8 mouse cellular contexts compared by ENCODE assay signal in the genomic region with DNA sequence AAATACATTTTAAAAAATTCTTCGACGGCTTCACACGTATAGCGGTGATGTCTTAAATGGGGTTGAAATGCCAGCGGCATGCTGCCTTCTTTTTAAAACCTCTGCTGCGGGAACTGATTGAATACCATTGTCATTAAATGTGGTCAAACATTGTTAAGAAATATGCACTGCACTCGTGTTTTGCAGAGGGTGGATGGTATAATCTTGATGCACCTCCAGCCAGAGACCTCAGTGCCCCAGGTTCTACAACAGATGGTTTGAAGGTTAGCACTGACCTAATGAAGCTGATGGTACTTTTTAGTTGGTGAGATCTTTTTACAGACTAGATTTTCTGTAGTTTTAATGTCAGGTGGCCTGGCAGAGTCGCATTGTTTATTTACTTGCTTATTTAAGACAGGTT. TPM values are rescaled to one million over a fixed set of nuclear protein-coding genes. Genes with fewer than 3 reads are reported as not detected.
DNase-seq lines count a peak whose midpoint lies in the region; ATAC-seq and TF ChIP-seq lines count a peak whose summit lies in the region.

No protein-coding gene starts in this region.

- DNase-seq in liver, embryonic 13.5 days, result no peak
- no peak for DNase-seq in spleen, postnatal 4 days (ENCODE audit: low spot score in 2 of 2)
- no peak for DNase-seq in embryo, embryonic 11 days

- H3K4me1 ChIP-seq in erythroblast, embryonic 14.5 days (ENCODE audit: control insufficient read depth), result peaks cover 51% of the 10 kb centered on the region
- H3K4me1 ChIP-seq in forebrain, embryonic 15.5 days, result peaks cover 47% of the 10 kb centered on the region
- peaks cover 48% of the 10 kb centered on the region for H3K4me1 ChIP-seq in liver, embryonic 13.5 days (replicated peaks)

- peak overlapping the region; percentile 100 for H3K9ac ChIP-seq in forebrain, embryonic 15.5 days (replicated peaks)
- peak overlapping the region; percentile 96 for H3K9ac ChIP-seq in liver, embryonic 13.5 days

- peak overlapping the region; percentile 72 for H3K4me2 ChIP-seq in forebrain, embryonic 15.5 days (replicated peaks)
- peak overlapping the region; percentile 94 for H3K4me2 ChIP-seq in liver, embryonic 13.5 days

- H3K36me3 ChIP-seq in erythroblast, embryonic 14.5 days (ENCODE audit: control insufficient read depth), result peaks cover 48% of the 10 kb centered on the region
- peaks cover 16% of the 10 kb centered on the region for H3K36me3 ChIP-seq in C2C12 (ENCODE audit: control insufficient read depth, insufficient read depth)
- no peaks in the 10 kb centered on the region for H3K36me3 ChIP-seq in forebrain, embryonic 15.5 days
- H3K36me3 ChIP-seq in liver, embryonic 13.5 days, result peaks cover 5% of the 10 kb centered on the region

- no peak for TF ChIP-seq CTCF in C2C12 (IDR thresholded peaks at IDR 0.05; ENCODE audit: control insufficient read depth, insufficient read depth, insufficient read length)

- no peaks in the 10 kb centered on the region for H3K9me3 ChIP-seq in erythroblast, embryonic 14.5 days (ENCODE audit: control insufficient read depth, low read length)
- H3K9me3 ChIP-seq in forebrain, embryonic 15.5 days, result no peaks in the 10 kb centered on the region
- H3K9me3 ChIP-seq in liver, embryonic 13.5 days (replicated peaks), result no peaks in the 10 kb centered on the region

- H3K79me3 ChIP-seq in C2C12 (ENCODE audit: low read depth), result peaks cover 61% of the 10 kb centered on the region

- under 1% methylated on average over 8 of the region's 8 CpGs for WGBS in forebrain, embryonic 15.5 days
- under 1% methylated on average over 8 of the region's 8 CpGs for WGBS in liver, embryonic 13.5 days (ENCODE audit: insufficient replicate concordance)

- peaks cover 63% of the 10 kb centered on the region for H3K79me2 ChIP-seq in C2C12 (ENCODE audit: control insufficient read depth, insufficient read depth)

- H3K4me3 ChIP-seq in erythroblast, embryonic 14.5 days (replicated peaks), result peak overlapping the region; percentile 99
- H3K4me3 ChIP-seq in C2C12 (ENCODE audit: insufficient read depth, poor library complexity, severe bottlenecking), result peak overlapping the region; percentile 78
- H3K4me3 ChIP-seq in forebrain, embryonic 15.5 days, result peak overlapping the region; percentile 93
- peak overlapping the region; percentile 90 for H3K4me3 ChIP-seq in liver, embryonic 13.5 days (replicated peaks)

- H3ac ChIP-seq in C2C12 (ENCODE audit: control insufficient read depth, insufficient read length, low read depth), result peak overlapping the region; percentile 22

- H3K27ac ChIP-seq in forebrain, embryonic 15.5 days (replicated peaks), result no peak overlapping the region; the same call in 1 of the 2 replicates
- H3K27ac ChIP-seq in liver, embryonic 13.5 days, result peak overlapping the region; percentile 99

- H3K27me3 ChIP-seq in erythroblast, embryonic 14.5 days (ENCODE audit: control insufficient read depth), result no peaks in the 10 kb centered on the region
- no peaks in the 10 kb centered on the region for H3K27me3 ChIP-seq in C2C12 (ENCODE audit: control insufficient read depth, insufficient read depth, insufficient read length)
- H3K27me3 ChIP-seq in forebrain, embryonic 15.5 days, result no peaks in the 10 kb centered on the region
- H3K27me3 ChIP-seq in liver, embryonic 13.5 days, result no peaks in the 10 kb centered on the region

- no peak for ATAC-seq in erythroblast, adult 5-6 weeks (replicated peaks; ENCODE audit: low FRiP score, poor library complexity, severe bottlenecking)
- ATAC-seq in forebrain, embryonic 15.5 days (replicated peaks), result no peak
- ATAC-seq in liver, embryonic 13.5 days (ENCODE audit: low read depth), result no peak
- no peak for ATAC-seq in CD4-positive, CD25-positive, alpha-beta regulatory T cell, adult 4 months

TF ChIP-seq in C2C12, 6 proteins besides CTCF, POLR2A, EP300 and RAD21:
- TF ChIP-seq CEBPB (IDR thresholded peaks at IDR 0.05; ENCODE audit: low read depth) (no peak), MYOD1 (IDR thresholded peaks at IDR 0.05; ENCODE audit: control insufficient read depth, insufficient read length, low read depth) (no peak), MAX (IDR thresholded peaks at IDR 0.05) (no peak), MYOG (IDR thresholded peaks at IDR 0.05; ENCODE audit: control insufficient read depth, extremely low read depth, insufficient read length) (no peak), USF1 (IDR thresholded peaks at IDR 0.05; ENCODE audit: low read depth) (no peak), FOSL1 (IDR thresholded peaks at IDR 0.05; ENCODE audit: insufficient read depth, low read length, poor library complexity, severe bottlenecking) (no peak)

RNA-seq across cellular contexts. Expression of a gene that starts 1.8 kb away (rescaled TPM):
- polyA plus RNA-seq in erythroblast, embryonic 14.5 days (2012), result 0.76 and 1.1 TPM in 2 replicates
- 51.4 and 56.9 TPM in 2 replicates for total RNA-seq in erythroblast, adult 5-6 weeks (2015; ENCODE audit: low replicate concordance)
- total RNA-seq in erythroblast, adult 5-6 weeks (2017; ENCODE audit: low replicate concordance), result 47.2 and 49.1 TPM in 2 replicates
- 7.6 TPM for polyA plus RNA-seq in C2C12 (2012; fragmentation: generic; extraction: Trizol)
- 6.0 and 6.7 TPM in 2 replicates for polyA plus RNA-seq in forebrain, embryonic 15.5 days (2015; fragmentation: Nextera tagmentation; extraction: Ambion mirVana)
- polyA plus RNA-seq in liver, embryonic 13.5 days (2015; fragmentation: Nextera tagmentation; extraction: Ambion mirVana), result 2.6 and 2.9 TPM in 2 replicates
- polyA plus RNA-seq in CD4-positive, CD25-positive, alpha-beta regulatory T cell, adult 4 months (2017; shearing (Covaris generic)), result 10 to 100 TPM in 1 of 2 experiments, 1 to 10 TPM in 1; 8.2 to 12.9 TPM

RNA-seq across cellular contexts. Expression of a gene that starts 41.0 kb away (rescaled TPM):
- polyA plus RNA-seq in erythroblast, embryonic 14.5 days (2012), result 4.3 and 5.0 TPM in 2 replicates
- total RNA-seq in erythroblast, adult 5-6 weeks (2015; ENCODE audit: low replicate concordance), result 7.7 and 11.3 TPM in 2 replicates
- total RNA-seq in erythroblast, adult 5-6 weeks (2017; ENCODE audit: low replicate concordance), result 4.9 and 7.4 TPM in 2 replicates
- polyA plus RNA-seq in C2C12 (2012; fragmentation: generic; extraction: Trizol), result 17.5 TPM
- polyA plus RNA-seq in forebrain, embryonic 15.5 days (2015; fragmentation: Nextera tagmentation; extraction: Ambion mirVana), result 21.7 and 22.7 TPM in 2 replicates
- polyA plus RNA-seq in liver, embryonic 13.5 days (2015; fragmentation: Nextera tagmentation; extraction: Ambion mirVana), result 7.6 and 8.4 TPM in 2 replicates
- polyA plus RNA-seq in CD4-positive, CD25-positive, alpha-beta regulatory T cell, adult 4 months (2017; shearing (Covaris generic)), result 10 to 100 TPM in 1 of 2 experiments, 1 to 10 TPM in 1; 9.7 to 12.9 TPM
